Mouse (Mus musculus) megakaryocyte-erythroid progenitor cell, adult 5-6 weeks (primary cell): ENCODE data around the gene CN725425. TPM values are rescaled to one million over a fixed set of nuclear protein-coding genes. Genes with fewer than 3 reads are reported as not detected.

ENCODE experiments used
- ATAC-seq: replicated peaks from 2 replicates; pipeline ENCODE4 v1.8.0; 2016; ENCODE audit warnings: mild to moderate bottlenecking, inconsistent platforms; ENCODE audit not compliant: severe bottlenecking, poor library complexity, low FRiP score, low TSS enrichment
- total RNA-seq, 2 experiments: library from RNA; stranded (forward) in 1 of 2; stranded (reverse) in 1 of 2; fragments of 200-1000, 215-1000 nt in 1 of 2; fragments of >200 nt in 1 of 2; fragmentation: Nextera tagmentation in 1 of 2; gene quantifications; 2 replicates each; pipeline ENCODE4 v1.2.3; 2014 to 2017

CN725425 gene
- total RNA-seq, 2 experiments from 2014 or later = not detected

GRCm38 (mm10) chr15:91304296-91304852, 105.1 kb downstream of the CN725425 start:
- peak; percentile 87 for ATAC-seq

Other genes starting within 250 kb of the CN725425 start
- 1.2 and 2.1 TPM in 2 replicates for gene Kif21a, start 149.5 kb upstream of the CN725425 start, total RNA-seq (2014; fragmentation: Nextera tagmentation)
- gene Kif21a, start 149.5 kb upstream of the CN725425 start, total RNA-seq (2017) = 0.14 and 1.3 TPM in 2 replicates
- gene Abcd2, start 7.7 kb upstream of the CN725425 start, total RNA-seq (2014; fragmentation: Nextera tagmentation) = 0.04 and 0.54 TPM in 2 replicates
- not detected in 2 replicates for gene Abcd2, start 7.7 kb upstream of the CN725425 start, total RNA-seq (2017)